Mouse (Mus musculus) liver, embryonic 14.5 days (tissue): ENCODE data around the gene Trim11.
"Not testable (repeated sequence)": the region's sequence is repeated elsewhere in the genome, so short reads cannot be mapped to it uniquely, and the experiment has no call there.

Experiments
- CTCF ChIP-seq: IDR thresholded peaks from 2 replicates; pipeline ENCODE4 v1.5.1; 2016; ENCODE audit warnings: antibody characterized with exemption, low read depth, control low read depth
- EP300 ChIP-seq: IDR thresholded peaks from 2 replicates; pipeline ENCODE4 v1.6.1; 2016; ENCODE audit warnings: antibody characterized with exemption, low read depth

GRCm38 (mm10) chr11:58954170-58954419 is 23.8 kb upstream of the Trim11 start:
- not testable (repeated sequence) for TF ChIP-seq EP300, CTCF
